Mouse (Mus musculus): ENCODE data around the gene Crybb3.

The Crybb3 gene

GRCm38 (mm10) chr5:113105035-113105434, 23.7 kb upstream of the Crybb3 start:
- DNase-seq (ENCODE audit: low spot score in 2 of 2): no peak

- DNase-seq (ENCODE audit: low spot score in 2 of 2): no peak
Observed at GRCm38 (mm10) chr5:113102455-113102854, 21.1 kb upstream of the Crybb3 start.

DNA sequence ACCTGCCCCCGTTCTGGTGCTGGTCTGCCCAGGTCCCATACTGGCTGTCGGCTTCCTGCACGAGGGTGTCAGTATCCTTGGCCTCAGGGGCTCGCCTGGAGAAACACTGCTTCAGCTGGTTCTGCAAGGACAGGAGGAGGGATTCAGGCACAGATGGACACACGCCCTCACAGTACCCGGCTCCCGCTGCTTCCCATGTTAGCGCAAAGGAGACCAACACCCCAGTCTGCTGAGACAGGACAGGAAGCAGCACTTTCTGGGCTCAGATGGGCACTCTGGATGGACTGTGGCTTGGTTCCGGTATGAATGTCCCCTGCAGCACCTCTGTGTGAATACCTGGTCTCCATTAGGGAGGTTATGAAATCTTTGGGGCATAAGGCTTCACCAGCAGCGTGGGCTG, 20.1 kb upstream of the Crybb3 start:
- no peak for DNase-seq (ENCODE audit: low spot score in 2 of 2)

DNA sequence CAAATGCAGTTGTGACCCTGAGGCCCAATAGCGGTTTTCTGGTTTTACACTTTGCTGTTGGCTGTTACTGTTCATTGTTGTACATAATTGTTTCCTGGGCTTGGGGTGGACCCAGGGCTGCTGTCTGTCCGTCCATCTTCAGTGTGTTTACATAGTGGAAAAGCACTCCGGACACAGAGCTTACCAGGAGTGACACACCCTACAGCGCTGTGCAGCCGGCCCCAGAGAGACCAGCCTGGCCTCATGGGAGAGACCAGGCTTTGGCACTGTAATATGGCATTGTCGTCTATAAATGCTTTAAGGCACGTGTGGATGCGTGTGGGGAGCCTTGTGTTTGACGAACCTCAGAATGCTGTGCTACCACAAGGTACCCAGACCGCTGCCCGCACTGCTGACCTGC, 19.0 kb upstream of the Crybb3 start:
- DNase-seq (ENCODE audit: low spot score in 2 of 2): no peak

DNA sequence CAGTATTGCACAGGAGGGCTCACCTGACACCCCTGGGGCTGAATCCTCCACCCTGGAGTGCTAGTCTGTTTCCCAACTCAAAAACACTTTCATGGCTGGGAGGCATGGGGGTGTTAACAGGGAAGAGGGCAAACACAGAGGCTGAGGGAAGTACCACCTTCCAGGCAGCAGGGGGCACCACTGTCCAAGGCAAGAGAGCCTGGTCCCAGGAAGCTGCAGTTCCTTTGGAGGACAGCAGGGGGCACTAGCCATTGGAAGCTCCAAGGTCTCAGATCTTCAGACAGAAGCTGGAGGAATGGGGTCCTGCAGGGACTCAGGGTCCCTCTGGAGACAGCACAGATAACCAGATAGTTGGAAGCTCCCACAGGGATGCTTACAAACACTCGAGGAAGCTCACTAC, 18.2 kb upstream of the Crybb3 start:
- peak; percentile 96 to 97 for DNase-seq (ENCODE audit: low spot score in 2 of 2)

- DNase-seq (ENCODE audit: low spot score in 2 of 2): no peak
Observed at GRCm38 (mm10) chr5:113097551-113097950, 16.2 kb upstream of the Crybb3 start.

DNA sequence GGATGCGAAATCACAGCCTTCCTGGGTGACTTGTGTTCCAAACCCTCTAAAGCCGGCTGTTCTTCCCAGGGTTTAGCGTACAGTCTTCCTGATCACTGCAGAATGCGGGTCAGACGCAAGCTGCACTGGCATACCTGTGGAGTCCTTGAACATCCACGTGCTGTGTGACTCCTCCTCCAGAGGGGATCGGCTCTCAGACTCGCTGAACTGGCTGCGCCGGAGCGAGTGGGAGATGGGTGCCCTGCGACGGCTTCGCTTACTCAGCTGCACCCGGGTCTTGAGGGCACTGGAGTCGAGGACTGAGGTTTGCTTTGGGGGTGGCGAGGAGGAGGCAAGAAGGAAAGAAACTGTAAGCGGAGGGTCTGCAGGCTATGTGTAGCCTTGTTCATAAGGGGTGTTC, 14.1 kb upstream of the Crybb3 start:
- no peak for DNase-seq (ENCODE audit: low spot score in 2 of 2)

GRCm38 (mm10) chr5:113092406-113092805, 11.0 kb upstream of the Crybb3 start:
- no peak for DNase-seq (ENCODE audit: low spot score in 2 of 2)

DNA sequence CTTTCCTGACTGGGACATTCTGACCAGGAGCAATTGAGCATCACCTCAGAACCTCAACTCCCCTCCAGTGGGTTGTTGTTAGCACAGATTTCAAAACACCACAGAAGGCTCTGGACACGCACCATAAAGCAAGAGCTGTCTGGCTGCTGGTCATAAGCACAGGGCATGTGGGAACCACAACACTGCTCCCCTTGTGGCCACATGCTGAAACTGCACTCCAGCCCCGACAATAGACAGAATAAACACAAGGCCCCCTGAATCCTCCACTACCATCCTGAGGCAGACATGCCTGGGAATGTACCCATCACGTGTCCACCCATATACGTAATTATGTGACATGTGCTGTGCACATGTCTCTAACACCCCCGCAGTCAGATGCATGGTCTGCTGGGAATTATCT, 9.8 kb upstream of the Crybb3 start:
- DNase-seq (ENCODE audit: low spot score in 2 of 2): peak; percentile 58 to 75

- DNase-seq (ENCODE audit: low spot score in 2 of 2): no peak
Observed at GRCm38 (mm10) chr5:113090750-113091149, 9.4 kb upstream of the Crybb3 start.

DNA sequence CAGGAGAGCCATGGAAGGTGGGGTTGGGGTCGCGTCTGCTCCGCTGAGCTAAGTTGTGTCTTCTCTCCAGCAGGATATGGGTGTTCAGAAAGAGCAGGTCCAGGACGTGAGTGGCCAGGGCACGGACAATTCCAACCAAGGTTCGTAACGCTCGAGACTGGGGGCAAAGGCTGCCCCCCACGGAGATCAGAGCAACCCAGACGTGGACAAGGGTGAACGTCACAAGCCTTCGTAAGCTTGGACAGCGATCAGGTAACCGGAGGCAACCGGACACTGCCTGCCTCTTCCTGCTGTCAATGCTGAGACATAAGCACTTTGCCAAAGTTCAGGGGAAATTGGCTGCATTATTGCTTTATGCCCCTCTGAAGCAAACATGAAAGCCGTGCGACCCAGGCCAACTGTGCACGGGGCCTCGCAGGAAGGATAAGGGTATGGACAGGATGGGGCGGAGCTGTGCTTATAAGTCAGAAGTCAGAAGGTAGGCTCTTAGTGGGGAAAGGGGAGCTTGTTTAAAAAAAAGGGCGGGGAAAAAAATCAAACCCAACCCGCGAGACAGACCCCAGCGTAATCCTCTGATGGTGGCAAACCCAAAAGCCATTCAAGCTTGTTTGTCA, 8.8 kb upstream of the Crybb3 start:
- no peak for DNase-seq (ENCODE audit: low spot score in 2 of 2)

GRCm38 (mm10) chr5:113087465-113087864, 6.1 kb upstream of the Crybb3 start:
- no peak for DNase-seq (ENCODE audit: low spot score in 2 of 2)

DNA sequence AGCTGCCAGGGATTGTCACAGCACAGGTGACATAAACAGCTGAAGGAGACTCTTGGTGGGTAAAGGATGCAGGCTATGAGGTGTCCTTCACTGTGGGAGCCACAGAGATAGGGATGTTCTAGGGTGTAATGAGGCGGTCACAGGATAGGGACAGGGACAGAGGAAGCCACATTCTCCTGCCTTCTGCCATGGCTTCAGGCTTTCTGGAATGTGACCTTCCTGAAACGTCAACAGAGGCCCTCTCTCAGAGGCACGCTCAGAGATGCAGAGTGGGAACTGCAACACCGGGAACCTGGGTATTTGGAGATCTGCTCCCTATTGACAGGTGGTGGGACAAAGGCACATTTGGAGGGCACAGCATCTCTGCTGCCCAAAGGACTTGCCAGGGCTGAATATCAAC, 5.6 kb upstream of the Crybb3 start:
- no peak for DNase-seq (ENCODE audit: low spot score in 2 of 2)

DNA sequence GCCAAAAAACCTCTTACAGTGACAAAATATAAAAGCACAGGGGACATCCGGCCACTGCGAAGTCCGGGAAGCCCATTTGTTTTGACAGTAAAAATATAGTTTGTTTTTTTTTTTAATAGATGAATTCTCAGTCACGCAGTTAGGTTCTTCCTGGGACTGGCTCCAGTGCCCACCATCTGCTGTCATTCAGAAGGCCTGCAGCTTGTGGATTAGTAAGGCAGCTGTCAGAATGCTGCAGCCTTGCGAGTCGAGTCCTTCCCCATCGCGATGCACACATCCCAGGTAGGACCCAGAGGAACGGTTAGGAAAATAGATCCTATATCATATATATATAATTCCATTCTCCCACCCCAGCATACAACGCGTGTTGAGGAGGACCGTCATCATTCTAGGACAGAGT, 5.1 kb upstream of the Crybb3 start:
- no peak for DNase-seq (ENCODE audit: low spot score in 2 of 2)

GRCm38 (mm10) chr5:113085931-113086330, 4.5 kb upstream of the Crybb3 start:
- no peak for DNase-seq (ENCODE audit: low spot score in 2 of 2)

- DNase-seq (ENCODE audit: low spot score in 2 of 2): no peak
Observed at GRCm38 (mm10) chr5:113084309-113084708, 2.9 kb upstream of the Crybb3 start.

GRCm38 (mm10) chr5:113082356-113083168, 1.2 kb upstream of the Crybb3 start:
- DNase-seq (ENCODE audit: low spot score in 2 of 2): no peak

DNA sequence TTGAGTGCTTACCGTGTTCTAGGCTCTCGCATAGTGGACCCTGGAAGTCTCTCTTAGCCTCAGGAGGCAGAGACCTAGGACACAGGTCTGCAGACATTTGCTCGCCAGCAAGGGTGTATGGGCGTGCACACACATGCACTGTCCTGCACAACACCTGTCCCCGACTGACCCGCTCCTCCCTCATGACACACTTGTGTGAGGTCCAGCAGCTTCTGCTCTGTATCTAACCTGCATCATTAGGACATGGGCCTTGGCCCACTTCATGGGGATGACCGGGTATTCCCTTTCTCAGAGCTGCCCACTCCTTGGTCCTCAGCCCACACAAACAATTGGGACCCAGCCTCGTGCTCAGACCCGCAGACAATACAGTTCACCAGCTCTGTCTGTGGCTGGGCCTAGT, 364 bp downstream of the Crybb3 start:
- no peak for DNase-seq (ENCODE audit: low spot score in 2 of 2)

- peak in 1 of 2 experiments; percentile 66 for DNase-seq (ENCODE audit: low spot score in 2 of 2)
Observed at GRCm38 (mm10) chr5:113079783-113080182, 1.6 kb downstream of the Crybb3 start.

GRCm38 (mm10) chr5:113078686-113079085, 2.7 kb downstream of the Crybb3 start:
- DNase-seq (ENCODE audit: low spot score in 2 of 2): no peak

DNA sequence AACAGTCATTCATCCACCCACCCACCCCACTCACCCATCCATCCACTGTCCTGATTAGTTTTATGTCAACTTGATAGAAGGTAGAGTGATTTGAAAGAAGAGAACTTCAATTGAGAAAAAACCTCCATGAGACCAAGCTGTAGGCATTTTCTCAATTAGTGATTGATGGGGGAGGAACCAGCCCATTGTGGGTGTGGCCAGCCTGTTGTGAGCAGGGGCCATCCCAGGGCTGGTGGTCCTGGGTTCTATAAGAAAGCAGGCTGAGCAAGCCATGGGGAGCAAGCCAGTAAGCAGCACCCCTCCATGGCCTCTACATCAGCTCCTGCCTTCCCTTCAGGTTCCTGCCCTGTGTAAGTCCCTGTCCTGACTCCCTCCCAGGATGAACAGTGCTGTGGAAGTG, 11.4 kb downstream of the Crybb3 start, which contains the start of gene Crybb2:
Crybb2 (minus strand) TSS at position 101 of the 400 bp plus-strand sequence.
- DNase-seq (ENCODE audit: low spot score in 2 of 2): no peak

- peak; percentile 89 to 90 for DNase-seq (ENCODE audit: low spot score in 2 of 2)
Observed at GRCm38 (mm10) chr5:113054308-113054707, 27.1 kb downstream of the Crybb3 start.

DNA sequence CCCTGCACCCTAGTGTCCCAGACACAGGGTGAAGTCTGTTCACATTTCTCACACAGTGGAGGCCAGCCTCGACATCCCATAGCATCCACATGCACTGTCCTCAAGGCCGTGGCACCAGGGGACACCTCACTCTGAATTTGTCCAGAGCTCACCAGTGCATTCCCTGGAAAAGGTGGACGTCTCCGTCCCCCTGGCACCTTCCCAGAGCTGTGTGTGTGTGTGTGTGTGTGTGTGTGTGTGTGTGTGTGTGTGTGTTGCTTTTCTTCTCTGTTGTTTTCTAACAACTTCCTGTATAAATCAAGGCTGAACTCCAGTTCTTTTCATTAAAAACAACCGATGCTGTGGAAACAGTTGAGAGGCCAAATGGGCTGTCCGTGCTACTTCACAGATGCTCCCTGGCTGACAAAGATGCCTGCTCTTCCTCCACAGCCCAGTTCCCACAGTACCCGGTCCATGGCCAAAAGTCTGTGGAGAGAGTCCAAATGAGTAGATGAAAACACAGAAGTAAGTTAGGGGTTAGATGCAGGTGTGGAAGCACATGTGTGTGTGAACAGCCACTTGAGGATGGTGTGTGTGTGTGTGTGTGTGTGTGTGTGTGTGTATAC, 30.7 kb downstream of the Crybb3 start:
- DNase-seq (ENCODE audit: low spot score in 2 of 2): no peak
